Mouse (Mus musculus): ENCODE results near the gene Dennd1b. TPM values are rescaled to one million over a fixed set of nuclear protein-coding genes. Genes with fewer than 3 reads are reported as not detected.

The Dennd1b gene
- polyA plus RNA-seq, 1 experiment from 2014 or later = 7.9 TPM

- WGBS = 62% methylated on average over 7 of the region's 7 CpGs
- H3K4me1 ChIP-seq = peaks cover 39% of the 10 kb centered on the region
These were observed 73.7 kb downstream of the Dennd1b start for GRCm38 (mm10) chr1:139036768-139037507.

GRCm38 (mm10) chr1:139038074-139038473, 74.8 kb downstream of the Dennd1b start:
- DNase-seq (ENCODE audit: extremely low spot score, low spot score) = no peak
- H3K27ac ChIP-seq = peak overlapping the region; percentile 44; the same call in 1 of the 2 replicates
- H3K4me1 ChIP-seq = peaks cover 39% of the 10 kb centered on the region
- WGBS = 29% methylated on average over 4 of the region's 4 CpGs
- H3K36me3 ChIP-seq (replicated peaks) = no peaks in the 10 kb centered on the region
- no peaks in the 10 kb centered on the region for H3K9me3 ChIP-seq
- H3K27me3 ChIP-seq (ENCODE audit: poor library complexity, severe bottlenecking) = no peaks in the 10 kb centered on the region
- H3K4me3 ChIP-seq = no peak overlapping the region

More at GRCm38 (mm10) chr1:139036768-139037507, 73.7 kb downstream of the Dennd1b start:
- H3K4me3 ChIP-seq = no peak overlapping the region
- no peaks in the 10 kb centered on the region for H3K9me3 ChIP-seq
- no peak for DNase-seq (ENCODE audit: extremely low spot score, low spot score)
- no peaks in the 10 kb centered on the region for H3K27me3 ChIP-seq (ENCODE audit: poor library complexity, severe bottlenecking)
- H3K27ac ChIP-seq = no peak overlapping the region
- no peaks in the 10 kb centered on the region for H3K36me3 ChIP-seq (replicated peaks)

- Histone ChIP-seq H3K27ac (peak overlapping the region; percentile 44; the same call in 1 of the 2 replicates), H3K36me3 (replicated peaks) (no peaks in the 10 kb centered on the region), H3K9me3 (no peaks in the 10 kb centered on the region), H3K27me3 (ENCODE audit: poor library complexity, severe bottlenecking) (no peaks in the 10 kb centered on the region), H3K4me1 (peaks cover 39% of the 10 kb centered on the region), H3K4me3 (no peak overlapping the region)
- 54% methylated on average over 3 of the region's 3 CpGs for WGBS
- DNase-seq (ENCODE audit: extremely low spot score, low spot score) = no peak
These were observed 75.4 kb downstream of the Dennd1b start for GRCm38 (mm10) chr1:139038620-139039019.

GRCm38 (mm10) chr1:139039529-139040230, 76.4 kb downstream of the Dennd1b start:
- peak; percentile 24 for DNase-seq (ENCODE audit: extremely low spot score, low spot score)
- WGBS = 42% methylated on average over 7 of the region's 7 CpGs
- no peaks in the 10 kb centered on the region for H3K36me3 ChIP-seq (replicated peaks)
- no peaks in the 10 kb centered on the region for H3K9me3 ChIP-seq
- peak overlapping the region; percentile 46; the same call in 1 of the 2 replicates for H3K27ac ChIP-seq
- peaks cover 39% of the 10 kb centered on the region for H3K4me1 ChIP-seq
- H3K27me3 ChIP-seq (ENCODE audit: poor library complexity, severe bottlenecking) = no peaks in the 10 kb centered on the region
- H3K4me3 ChIP-seq = no peak overlapping the region

GRCm38 (mm10) chr1:139049075-139049474, 85.8 kb downstream of the Dennd1b start:
- Histone ChIP-seq H3K27ac (no peak overlapping the region), H3K27me3 (ENCODE audit: poor library complexity, severe bottlenecking) (no peaks in the 10 kb centered on the region), H3K36me3 (replicated peaks) (peaks cover 5% of the 10 kb centered on the region; the same call in 1 of the 2 replicates), H3K4me3 (no peak overlapping the region), H3K4me1 (peaks cover 9% of the 10 kb centered on the region), H3K9me3 (no peaks in the 10 kb centered on the region)
- no peak for DNase-seq (ENCODE audit: extremely low spot score, low spot score)
- WGBS = 54% methylated on average over 6 of the region's 6 CpGs

- no peak for DNase-seq (ENCODE audit: extremely low spot score, low spot score)
- peaks cover 5% of the 10 kb centered on the region; the same call in 1 of the 2 replicates for H3K36me3 ChIP-seq (replicated peaks)
- no peaks in the 10 kb centered on the region for H3K9me3 ChIP-seq
- H3K4me3 ChIP-seq = no peak overlapping the region
- peaks cover 9% of the 10 kb centered on the region for H3K4me1 ChIP-seq
- WGBS = 86% methylated on average over 11 of the region's 11 CpGs
- H3K27me3 ChIP-seq (ENCODE audit: poor library complexity, severe bottlenecking) = no peaks in the 10 kb centered on the region
- no peak overlapping the region for H3K27ac ChIP-seq
These were observed 86.7 kb downstream of the Dennd1b start for GRCm38 (mm10) chr1:139049881-139050472.

GRCm38 (mm10) chr1:139053003-139053402, 89.8 kb downstream of the Dennd1b start:
- DNase-seq (ENCODE audit: extremely low spot score, low spot score) = no peak
- Histone ChIP-seq H3K27ac (no peak overlapping the region), H3K9me3 (no peaks in the 10 kb centered on the region), H3K4me1 (peaks cover 9% of the 10 kb centered on the region), H3K4me3 (no peak overlapping the region), H3K27me3 (ENCODE audit: poor library complexity, severe bottlenecking) (no peaks in the 10 kb centered on the region), H3K36me3 (replicated peaks) (no peaks in the 10 kb centered on the region)

- 93% methylated on average over 5 of the region's 5 CpGs for WGBS
These were observed 97.1 kb downstream of the Dennd1b start for GRCm38 (mm10) chr1:139060301-139060700.

GRCm38 (mm10) chr1:139064711-139065110, 101.5 kb downstream of the Dennd1b start:
- no peak overlapping the region for H3K27ac ChIP-seq
- no peaks in the 10 kb centered on the region for H3K27me3 ChIP-seq (ENCODE audit: poor library complexity, severe bottlenecking)
- no peak for DNase-seq (ENCODE audit: extremely low spot score, low spot score)
- no peak overlapping the region for H3K4me3 ChIP-seq
- 0 out of 2 replicates have a peak, but pooled peaks cover 9% of the 10 kb centered on the region for H3K36me3 ChIP-seq (replicated peaks)
- 95% methylated on average over 2 of the region's 2 CpGs for WGBS
- no peaks in the 10 kb centered on the region for H3K4me1 ChIP-seq
- no peaks in the 10 kb centered on the region for H3K9me3 ChIP-seq

More at GRCm38 (mm10) chr1:139060301-139060700, 97.1 kb downstream of the Dennd1b start:
- Histone ChIP-seq H3K27me3 (ENCODE audit: poor library complexity, severe bottlenecking) (no peaks in the 10 kb centered on the region), H3K36me3 (replicated peaks) (0 out of 2 replicates have a peak, but pooled peaks cover 9% of the 10 kb centered on the region), H3K9me3 (no peaks in the 10 kb centered on the region), H3K27ac (no peak overlapping the region), H3K4me3 (no peak overlapping the region), H3K4me1 (no peaks in the 10 kb centered on the region)
- no peak for DNase-seq (ENCODE audit: extremely low spot score, low spot score)

- no peaks in the 10 kb centered on the region for H3K4me1 ChIP-seq
- 84% methylated on average over 2 of the region's 2 CpGs for WGBS
- H3K9me3 ChIP-seq = no peaks in the 10 kb centered on the region
- H3K4me3 ChIP-seq = no peak overlapping the region
- H3K27me3 ChIP-seq (ENCODE audit: poor library complexity, severe bottlenecking) = no peaks in the 10 kb centered on the region
- 0 out of 2 replicates have a peak, but pooled peaks cover 9% of the 10 kb centered on the region for H3K36me3 ChIP-seq (replicated peaks)
- H3K27ac ChIP-seq = no peak overlapping the region
- no peak for DNase-seq (ENCODE audit: extremely low spot score, low spot score)
These were observed 104.0 kb downstream of the Dennd1b start for GRCm38 (mm10) chr1:139067210-139067609.

GRCm38 (mm10) chr1:139071015-139071414, 107.8 kb downstream of the Dennd1b start:
- Histone ChIP-seq H3K27ac (no peak overlapping the region), H3K27me3 (ENCODE audit: poor library complexity, severe bottlenecking) (no peaks in the 10 kb centered on the region), H3K36me3 (replicated peaks) (no peaks in the 10 kb centered on the region), H3K4me3 (no peak overlapping the region), H3K9me3 (no peaks in the 10 kb centered on the region), H3K4me1 (no peaks in the 10 kb centered on the region)
- WGBS = 80% methylated on average over 2 of the region's 2 CpGs
- DNase-seq (ENCODE audit: extremely low spot score, low spot score) = no peak

GRCm38 (mm10) chr1:139075671-139076070, 112.4 kb downstream of the Dennd1b start:
- Histone ChIP-seq H3K36me3 (replicated peaks) (no peaks in the 10 kb centered on the region), H3K9me3 (no peaks in the 10 kb centered on the region), H3K27me3 (ENCODE audit: poor library complexity, severe bottlenecking) (no peaks in the 10 kb centered on the region), H3K4me3 (no peak overlapping the region), H3K4me1 (peaks cover 12% of the 10 kb centered on the region; the same call in 1 of the 2 replicates), H3K27ac (no peak overlapping the region)
- no peak for DNase-seq (ENCODE audit: extremely low spot score, low spot score)
- WGBS = 86% methylated on average over 2 of the region's 2 CpGs

Data from forebrain, embryonic 10.5 days (tissue).